20 mouse cellular contexts compared by ENCODE assay signal in the genomic region with DNA sequence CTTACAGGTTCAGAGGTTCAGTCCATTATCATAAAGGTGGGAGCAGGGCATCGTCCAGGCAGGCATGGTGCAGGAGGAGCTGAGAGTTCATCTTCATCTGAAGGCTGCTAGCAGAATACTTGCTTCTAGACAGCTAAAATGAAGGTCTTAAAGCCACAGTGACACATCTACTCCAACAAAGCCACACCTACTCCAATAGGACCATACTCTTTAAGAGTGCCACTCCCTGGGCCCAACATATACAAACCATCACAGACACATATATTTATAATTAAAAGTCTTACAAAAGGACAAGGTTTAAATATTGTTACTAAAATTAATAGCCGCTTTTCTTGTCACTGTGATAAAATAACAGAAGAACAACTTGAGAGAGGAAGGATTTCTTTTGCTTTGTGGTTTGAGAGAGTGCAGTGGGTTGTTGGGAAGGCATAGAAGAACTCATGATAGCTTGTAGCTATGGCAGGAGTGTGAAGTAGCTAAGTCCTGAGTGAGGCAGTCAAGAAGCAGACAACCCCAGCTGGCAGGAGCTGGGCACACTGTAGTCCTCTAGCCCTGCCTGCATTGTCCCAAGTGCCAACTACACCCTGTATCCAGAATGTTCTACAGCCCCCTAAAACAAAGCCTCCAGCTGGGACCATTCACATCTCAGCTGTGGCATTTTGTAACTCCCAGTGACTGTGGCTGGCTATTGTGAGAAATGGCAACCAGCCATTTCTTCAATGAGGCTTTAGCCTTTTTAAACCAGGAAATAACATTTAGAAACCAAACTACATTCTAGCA. TPM values are rescaled to one million over a fixed set of nuclear protein-coding genes. Genes with fewer than 3 reads are reported as not detected.
DNase-seq lines count a peak whose midpoint lies in the region; ATAC-seq and TF ChIP-seq lines count a peak whose summit lies in the region.
"Had no signal": no experiment of that assay in that cellular context is flagged by ENCODE, and none has a peak within 500 bp of the region (broad histone marks: within the 10 kb centered on the region; RNA-seq: fewer than 3 reads in every experiment).

No protein-coding gene starts in this region.

- ATAC-seq in hindbrain, postnatal 0 days = peak; percentile 75; the same call in 1 of the 2 replicates
- ATAC-seq in hindbrain, embryonic 11.5 days (ENCODE audit: low FRiP score) = no peak
- peak; percentile 3; the same call in 1 of the 2 replicates for ATAC-seq in neural tube, embryonic 13.5 days (ENCODE audit: low read depth)
- ATAC-seq in kidney, embryonic 15.5 days (replicated peaks; ENCODE audit: low FRiP score) = no peak

- H3K4me2 ChIP-seq in hindbrain, postnatal 0 days (ENCODE audit: low read depth, low read length) = no peak overlapping the region
- no peak overlapping the region for H3K4me2 ChIP-seq in hindbrain, embryonic 11.5 days (replicated peaks; ENCODE audit: low read depth, low read length)
- no peak overlapping the region for H3K4me2 ChIP-seq in neural tube, embryonic 13.5 days
- no peak overlapping the region for H3K4me2 ChIP-seq in kidney, embryonic 15.5 days
- H3K4me2 ChIP-seq: liver, embryonic 11.5 days had no signal

- WGBS in hindbrain, postnatal 0 days = 93% methylated on average over 2 of the region's 2 CpGs
- WGBS in hindbrain, embryonic 11.5 days = 92% methylated on average over 2 of the region's 2 CpGs
- 96% methylated on average over 2 of the region's 2 CpGs for WGBS in neural tube, embryonic 13.5 days
- 88% methylated on average over 2 of the region's 2 CpGs for WGBS in kidney, embryonic 15.5 days

- no peaks in the 10 kb centered on the region; the same call in 1 of the 2 replicates for H3K36me3 ChIP-seq in hindbrain, postnatal 0 days (ENCODE audit: insufficient read depth, low read length)
- H3K36me3 ChIP-seq in hindbrain, embryonic 11.5 days (ENCODE audit: control insufficient read depth, insufficient read depth, low read length) = no peaks in the 10 kb centered on the region
- peaks cover 41% of the 10 kb centered on the region for H3K36me3 ChIP-seq in neural tube, embryonic 13.5 days
- H3K36me3 ChIP-seq in kidney, embryonic 15.5 days = peaks cover 25% of the 10 kb centered on the region

- no peak overlapping the region for H3K9ac ChIP-seq in hindbrain, postnatal 0 days (replicated peaks; ENCODE audit: low read length)
- no peak overlapping the region for H3K9ac ChIP-seq in hindbrain, embryonic 11.5 days (ENCODE audit: low read depth, low read length)
- H3K9ac ChIP-seq in neural tube, embryonic 13.5 days = no peak overlapping the region
- H3K9ac ChIP-seq in kidney, embryonic 15.5 days = no peak overlapping the region

- DNase-seq in hindbrain, postnatal 0 days (ENCODE audit: low spot score) = peak; percentile 42
- DNase-seq in hindbrain, embryonic 11.5 days (ENCODE audit: low spot score) = no peak
- no peak for DNase-seq in neural tube, embryonic 10.5 days (ENCODE audit: extremely low spot score, low spot score)
- peak; percentile 19 to 49 for DNase-seq in layer of hippocampus, postnatal 14 days (ENCODE audit: low spot score in 2 of 2)
- peak; percentile 38 to 68 for DNase-seq in lung, postnatal 4 days
- DNase-seq in spleen, adult 18-20 months = no peak
- DNase-seq: adrenal gland, postnatal 10 days; cerebellum, adult 9-10 months; embryo, embryonic 11 days; kidney, adult 8-10 months; right cerebral cortex, postnatal 14 days; thymus, postnatal 36 days had no signal

- H3K4me3 ChIP-seq in hindbrain, postnatal 0 days (ENCODE audit: low read length) = no peak overlapping the region
- no peak overlapping the region for H3K4me3 ChIP-seq in hindbrain, embryonic 11.5 days (ENCODE audit: low read depth, low read length)
- no peak overlapping the region for H3K4me3 ChIP-seq in neural tube, embryonic 13.5 days
- H3K4me3 ChIP-seq in kidney, embryonic 15.5 days (replicated peaks) = no peak overlapping the region

- TF ChIP-seq CTCF in hindbrain, postnatal 0 days (IDR thresholded peaks at IDR 0.05; ENCODE audit: low read depth) = no peak

- H3K27ac ChIP-seq in hindbrain, postnatal 0 days = no peak overlapping the region
- H3K27ac ChIP-seq in hindbrain, embryonic 11.5 days (ENCODE audit: low read depth, low read length) = no peak overlapping the region
- no peak overlapping the region for H3K27ac ChIP-seq in neural tube, embryonic 13.5 days (replicated peaks)
- H3K27ac ChIP-seq in kidney, embryonic 15.5 days = no peak overlapping the region

- H3K4me1 ChIP-seq in hindbrain, postnatal 0 days (ENCODE audit: insufficient read depth, low read length) = no peaks in the 10 kb centered on the region
- H3K4me1 ChIP-seq in hindbrain, embryonic 11.5 days (replicated peaks; ENCODE audit: control insufficient read depth, insufficient read depth, low read length) = no peaks in the 10 kb centered on the region
- H3K4me1 ChIP-seq in neural tube, embryonic 13.5 days (replicated peaks) = 0 out of 2 replicates have a peak, but pooled peaks cover 3% of the 10 kb centered on the region
- H3K4me1 ChIP-seq in kidney, embryonic 15.5 days = no peaks in the 10 kb centered on the region

- no peaks in the 10 kb centered on the region for H3K9me3 ChIP-seq in hindbrain, postnatal 0 days (ENCODE audit: low read length)
- H3K9me3 ChIP-seq in hindbrain, embryonic 11.5 days (ENCODE audit: control insufficient read depth, low read length) = no peaks in the 10 kb centered on the region
- no peaks in the 10 kb centered on the region for H3K9me3 ChIP-seq in neural tube, embryonic 13.5 days
- H3K9me3 ChIP-seq in kidney, embryonic 15.5 days (replicated peaks) = no peaks in the 10 kb centered on the region
- H3K9me3 ChIP-seq: G1E had no signal

- H3K27me3 ChIP-seq in hindbrain, postnatal 0 days (ENCODE audit: insufficient read depth, low read length) = no peaks in the 10 kb centered on the region
- no peaks in the 10 kb centered on the region for H3K27me3 ChIP-seq in hindbrain, embryonic 11.5 days (ENCODE audit: control insufficient read depth, insufficient read depth, low read length)
- no peaks in the 10 kb centered on the region for H3K27me3 ChIP-seq in neural tube, embryonic 13.5 days
- H3K27me3 ChIP-seq in kidney, embryonic 15.5 days = no peaks in the 10 kb centered on the region

RNA-seq across cellular contexts. Expression of a gene that starts 39.6 kb away (rescaled TPM):
- total RNA-seq in hindbrain, postnatal 0 days (2014; rRNA removed) = 28.5 and 36.7 TPM in 2 replicates
- 51.6 and 55.5 TPM in 2 replicates for polyA plus RNA-seq in hindbrain, postnatal 0 days (2015; fragmentation: Nextera tagmentation; extraction: Ambion mirVana)
- polyA plus RNA-seq in hindbrain, embryonic 11.5 days (2014; fragmentation: Nextera tagmentation; extraction: Ambion mirVana) = 46.4 and 53.3 TPM in 2 replicates
- polyA plus RNA-seq in neural tube, embryonic 13.5 days (2015; fragmentation: Nextera tagmentation; extraction: Ambion mirVana) = 65.0 and 68.2 TPM in 2 replicates
- 100 to 1,000 TPM; 102 to 106 TPM for total RNA-seq in layer of hippocampus, postnatal 14 days (2021)
- polyA plus RNA-seq in kidney, embryonic 15.5 days (2015; fragmentation: Nextera tagmentation; extraction: Ambion mirVana) = 28.4 and 30.8 TPM in 2 replicates

RNA-seq across cellular contexts. Expression of a gene that starts 53.3 kb away (rescaled TPM):
- total RNA-seq in hindbrain, postnatal 0 days (2014; rRNA removed) = 78.3 and 85.9 TPM in 2 replicates
- polyA plus RNA-seq in hindbrain, postnatal 0 days (2015; fragmentation: Nextera tagmentation; extraction: Ambion mirVana) = 32.0 and 33.1 TPM in 2 replicates
- 68.8 and 77.9 TPM in 2 replicates for polyA plus RNA-seq in hindbrain, embryonic 11.5 days (2014; fragmentation: Nextera tagmentation; extraction: Ambion mirVana)
- polyA plus RNA-seq in neural tube, embryonic 13.5 days (2015; fragmentation: Nextera tagmentation; extraction: Ambion mirVana) = 51.7 and 55.5 TPM in 2 replicates
- total RNA-seq in layer of hippocampus, postnatal 14 days (2021) = 10 to 100 TPM; 82.2 to 86.4 TPM
- 48.1 and 50.6 TPM in 2 replicates for polyA plus RNA-seq in kidney, embryonic 15.5 days (2015; fragmentation: Nextera tagmentation; extraction: Ambion mirVana)

RNA-seq across cellular contexts. Expression of a gene that starts 53.4 kb away (rescaled TPM):
- 0.99 TPM in 1 of 2 replicates, not detected in the other for total RNA-seq in hindbrain, postnatal 0 days (2014; rRNA removed)
- polyA plus RNA-seq in hindbrain, postnatal 0 days (2015; fragmentation: Nextera tagmentation; extraction: Ambion mirVana) = 0.16 TPM in 1 of 2 replicates, not detected in the other
- not detected in 2 replicates for polyA plus RNA-seq in hindbrain, embryonic 11.5 days (2014; fragmentation: Nextera tagmentation; extraction: Ambion mirVana)
- 0.29 TPM in 1 of 2 replicates, not detected in the other for polyA plus RNA-seq in neural tube, embryonic 13.5 days (2015; fragmentation: Nextera tagmentation; extraction: Ambion mirVana)
- total RNA-seq in layer of hippocampus, postnatal 14 days (2021) = not detected
- not detected in 2 replicates for polyA plus RNA-seq in kidney, embryonic 15.5 days (2015; fragmentation: Nextera tagmentation; extraction: Ambion mirVana)
- total RNA-seq: adrenal gland, postnatal 10 days; granulocyte monocyte progenitor cell, adult 5-6 weeks; neutrophil, adult 5-6 weeks had no signal
- polyA plus RNA-seq: G1E; heart, embryonic 16.5 days; large intestine, adult 2 months; liver, embryonic 11.5 days had no signal

Comparison
In these comparisons a context has a peak if more than half of its experiments do, and no peak if none do; other contexts are left out.
1. ATAC-seq: peak in hindbrain, postnatal 0 days (single experiment) and neural tube, embryonic 13.5 days (single experiment); none in hindbrain, embryonic 11.5 days (single experiment) and kidney, embryonic 15.5 days (single experiment).
2. DNase-seq: peak in hindbrain, postnatal 0 days (single experiment), layer of hippocampus, postnatal 14 days (2 of 2) and lung, postnatal 4 days (2 of 2); none in hindbrain, embryonic 11.5 days (single experiment), neural tube, embryonic 10.5 days (single experiment) and spleen, adult 18-20 months (0 of 2).